Mouse (Mus musculus) gastrocnemius, postnatal 36 days (tissue): Measurements from ENCODE around the gene Zbtb40. TPM values are rescaled to one million over a fixed set of nuclear protein-coding genes. Genes with fewer than 3 reads are reported as not detected.

Experiments
- DNase-seq, 2 experiments: peaks; one replicate each; pipeline ENCODE4 v3.0.0; 2022
- intact Hi-C: fragments of 180-260 bp; cut with DNase I; formaldehyde crosslinking; loops from one replicate; pipeline ENCODE4 v1.15.1; 2025
- total RNA-seq, 2 experiments: library from RNA; stranded (reverse); gene quantifications; 2 replicates each; pipeline ENCODE4 v1.2.3; 2021

Gene Zbtb40
- total RNA-seq, 2 experiments from 2014 or later, result 6.5 to 7.3 TPM

- intact Hi-C loops, result loop anchor here (5.0 kb wide), 1 partner anchor 74 kb away; no protein-coding TSS in a partner anchor
Measured at GRCm38 (mm10) chr4:136981347-136981746, 67.3 kb downstream of the Zbtb40 start.

GRCm38 (mm10) chr4:136980921-136981320 is 67.7 kb downstream of the Zbtb40 start:
- no peak for DNase-seq
- intact Hi-C loops, result loop anchor here (5.0 kb wide), 1 partner anchor 74 kb away; no protein-coding TSS in a partner anchor

More at GRCm38 (mm10) chr4:136981347-136981746, 67.3 kb downstream of the Zbtb40 start:
- no peak for DNase-seq

- intact Hi-C loops, result no loop called here
- no peak for DNase-seq
Measured at GRCm38 (mm10) chr4:136977244-136977643, 71.4 kb downstream of the Zbtb40 start.

GRCm38 (mm10) chr4:136970939-136971338 is 77.7 kb downstream of the Zbtb40 start:
- intact Hi-C loops, result no loop called here
- no peak for DNase-seq

GRCm38 (mm10) chr4:136969503-136970276 is 78.9 kb downstream of the Zbtb40 start:
- intact Hi-C loops, result no loop called here
- no peak for DNase-seq

GRCm38 (mm10) chr4:136969096-136969495 is 79.5 kb downstream of the Zbtb40 start:
- no peak for DNase-seq
- intact Hi-C loops, result no loop called here

GRCm38 (mm10) chr4:136967511-136967910 is 81.1 kb downstream of the Zbtb40 start:
- no peak for DNase-seq
- intact Hi-C loops, result no loop called here

- intact Hi-C loops, result no loop called here
- DNase-seq, result no peak
Measured at GRCm38 (mm10) chr4:136966493-136967390, 81.9 kb downstream of the Zbtb40 start.

GRCm38 (mm10) chr4:136964990-136965421 is 83.6 kb downstream of the Zbtb40 start:
- intact Hi-C loops, result no loop called here
- no peak for DNase-seq

GRCm38 (mm10) chr4:136962447-136962846 is 86.2 kb downstream of the Zbtb40 start:
- no peak for DNase-seq
- intact Hi-C loops, result no loop called here

GRCm38 (mm10) chr4:136961642-136962285 is 86.8 kb downstream of the Zbtb40 start:
- no peak for DNase-seq
- intact Hi-C loops, result no loop called here

GRCm38 (mm10) chr4:136960581-136960980 is 88.0 kb downstream of the Zbtb40 start:
- intact Hi-C loops, result no loop called here
- no peak for DNase-seq

- intact Hi-C loops, result no loop called here
Measured at GRCm38 (mm10) chr4:136960068-136960467, 88.5 kb downstream of the Zbtb40 start.

GRCm38 (mm10) chr4:136956751-136957446 is 91.7 kb downstream of the Zbtb40 start, which contains the start of gene Epha8:
TSS of gene Epha8 (minus strand) at chr4:136956816.
- intact Hi-C loops, result no loop called here
- DNase-seq, result no peak

More at GRCm38 (mm10) chr4:136960068-136960467, 88.5 kb downstream of the Zbtb40 start:
- no peak for DNase-seq

GRCm38 (mm10) chr4:136954562-136954961 is 94.0 kb downstream of the Zbtb40 start:
- intact Hi-C loops, result no loop called here
- DNase-seq, result no peak

GRCm38 (mm10) chr4:136949266-136949989 is 99.2 kb downstream of the Zbtb40 start:
- intact Hi-C loops, result no loop called here
- DNase-seq, result no peak

GRCm38 (mm10) chr4:136945397-136945796 is 103.2 kb downstream of the Zbtb40 start:
- intact Hi-C loops, result no loop called here
- no peak for DNase-seq

GRCm38 (mm10) chr4:136944558-136945350 is 103.8 kb downstream of the Zbtb40 start:
- no peak for DNase-seq
- intact Hi-C loops, result no loop called here
